Mouse (Mus musculus) gastrocnemius, postnatal 14 days (tissue): ENCODE measurements around the gene Lifr. TPM values are rescaled to one million over a fixed set of nuclear protein-coding genes. Genes with fewer than 3 reads are reported as not detected.

ENCODE experiments used
- DNase-seq: peaks from one replicate; pipeline ENCODE4 v3.0.0; 2021; ENCODE audit warnings: mixed read lengths
- intact Hi-C: fragments of 180-260 bp; cut with DNase I; formaldehyde crosslinking; loops from one replicate; pipeline ENCODE4 v1.15.1; 2025; ENCODE audit warnings: low total_unique reads
- total RNA-seq, 2 experiments: library from RNA; stranded (reverse); gene quantifications; 2 replicates each; pipeline ENCODE4 v1.2.3; 2021

Gene Lifr
- total RNA-seq, 2 experiments from 2014 or later: 40.2 to 52.2 TPM

DNA sequence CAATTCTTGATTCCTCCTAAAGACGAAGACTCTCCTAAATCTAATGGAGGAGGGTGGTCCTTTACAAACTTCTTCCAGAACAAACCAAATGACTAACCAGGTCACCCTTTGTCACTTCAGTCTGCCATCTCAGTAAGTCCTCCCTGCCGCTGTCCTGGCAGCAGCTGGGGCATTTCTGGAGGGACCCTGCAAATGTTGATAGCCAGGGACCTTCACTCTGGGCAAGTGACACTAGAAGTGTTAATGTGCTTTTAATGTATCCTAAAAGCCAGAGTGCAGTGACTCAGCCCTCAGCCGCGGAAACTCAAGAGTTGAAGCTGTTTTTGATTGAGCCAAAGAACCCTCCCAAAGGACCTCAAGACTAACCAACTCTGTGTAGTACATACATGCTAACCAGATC, 100.7 kb downstream of the Lifr start:
- intact Hi-C loops: no loop called here
- DNase-seq: no peak

DNA sequence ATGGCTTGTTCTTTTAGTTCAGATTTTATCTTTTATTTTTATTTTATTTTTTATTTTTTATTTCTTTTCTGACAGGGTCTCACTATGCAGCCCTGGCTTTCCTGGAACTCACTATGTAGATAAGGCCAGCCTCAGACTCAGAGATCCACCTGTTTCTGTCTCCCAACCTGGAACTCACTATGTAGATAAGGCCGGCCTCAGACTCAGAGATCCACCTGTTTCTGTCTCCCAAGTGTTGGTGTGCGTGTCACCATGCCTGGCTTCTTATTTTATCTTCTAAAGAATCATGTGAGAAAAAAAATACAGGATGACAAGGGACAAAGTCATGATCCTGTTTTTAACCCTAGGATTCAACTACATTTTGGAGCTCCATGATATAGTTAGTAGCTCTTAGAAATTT, 102.2 kb downstream of the Lifr start:
- intact Hi-C loops: no loop called here
- no peak for DNase-seq

DNA sequence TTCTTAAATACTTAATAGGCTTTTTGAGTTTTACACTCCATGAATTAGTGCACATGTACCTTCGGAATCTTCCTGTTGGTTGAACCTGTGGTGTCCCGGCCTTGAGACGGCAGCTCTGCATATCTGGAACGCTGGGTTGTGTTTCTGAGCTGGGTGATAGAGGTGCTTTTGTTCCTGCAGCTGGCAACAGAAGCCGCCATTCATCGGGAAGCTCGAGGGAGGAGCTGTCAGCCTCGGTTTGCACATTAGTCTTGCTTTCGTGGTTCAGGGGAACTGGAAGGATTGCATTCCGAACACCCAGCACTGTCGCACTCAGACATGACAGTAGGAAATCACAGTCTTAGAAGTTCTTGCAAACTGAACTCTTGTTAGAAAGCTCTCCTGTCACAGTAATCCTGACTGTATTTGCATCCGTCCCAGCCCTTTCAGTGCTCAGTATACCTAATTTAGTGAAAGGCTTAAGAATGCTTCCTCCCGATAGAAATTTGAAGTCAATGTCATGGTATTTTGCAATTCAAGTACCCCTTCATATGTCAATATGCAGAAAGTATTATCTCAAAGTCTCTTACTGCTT, 103.8 kb downstream of the Lifr start:
- DNase-seq: no peak
- intact Hi-C loops: no loop called here

DNA sequence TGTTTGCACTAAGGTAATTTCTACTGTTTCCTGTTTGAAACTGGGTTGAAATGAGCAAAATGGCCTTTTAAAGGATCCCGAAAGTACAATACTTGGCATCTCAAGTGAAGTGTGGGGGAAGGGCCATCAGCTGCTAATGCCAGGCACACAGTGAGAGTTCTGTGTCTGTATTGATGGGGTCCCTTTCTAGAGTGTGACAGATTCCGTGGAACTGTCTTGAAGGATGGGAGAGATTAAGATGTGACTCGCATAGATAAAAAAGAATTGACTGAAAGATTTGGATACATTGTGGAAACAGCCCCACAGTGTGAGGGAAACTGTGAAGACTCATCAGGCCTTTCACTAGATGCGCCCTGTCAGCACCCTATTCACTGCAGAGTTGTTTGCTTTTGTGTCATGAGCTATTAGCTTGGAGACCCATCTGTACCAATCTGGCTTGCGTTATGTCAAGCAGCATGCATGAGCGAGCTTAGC, 104.4 kb downstream of the Lifr start:
- intact Hi-C loops: no loop called here

DNA sequence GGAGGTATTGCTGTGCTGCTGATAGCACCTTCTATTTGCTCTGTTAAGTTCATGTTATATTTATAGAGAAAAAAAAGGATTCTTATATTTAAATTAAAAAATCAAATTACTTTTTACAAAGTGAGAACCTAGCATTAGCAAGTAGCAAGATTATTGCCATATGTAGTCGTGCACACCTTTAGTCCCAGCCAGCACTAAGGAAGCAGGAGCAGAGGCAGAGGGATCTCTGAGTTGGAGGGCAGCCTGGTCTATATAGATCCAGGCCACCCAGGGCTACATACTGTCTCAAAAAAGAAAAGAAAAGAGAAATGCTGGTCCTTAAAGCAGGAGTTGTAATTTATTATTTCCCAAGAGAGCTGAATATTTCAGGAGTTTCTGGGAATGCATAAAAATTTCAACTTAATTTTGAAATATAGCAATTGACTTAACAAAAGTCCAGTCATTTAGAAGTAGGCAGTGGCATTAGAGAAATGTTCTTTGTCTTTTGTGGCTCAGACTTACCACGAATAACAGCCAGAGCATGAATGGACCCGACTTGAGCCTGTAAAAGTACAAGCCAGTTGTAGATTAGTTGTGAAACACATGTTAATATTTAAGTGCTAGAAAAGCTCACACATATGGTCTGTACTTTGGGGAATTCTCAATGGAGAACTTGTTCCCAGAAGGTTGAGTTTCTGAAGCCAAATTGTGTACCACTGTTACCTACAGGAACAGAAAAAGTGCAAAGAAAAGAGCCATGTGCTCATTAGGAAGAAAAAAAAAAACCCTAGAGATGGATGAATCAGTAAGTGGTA, 107.4 kb downstream of the Lifr start:
- intact Hi-C loops: no loop called here
- DNase-seq: no peak

More for the DNA sequence above, 104.4 kb downstream of the Lifr start:
- DNase-seq: no peak

DNA sequence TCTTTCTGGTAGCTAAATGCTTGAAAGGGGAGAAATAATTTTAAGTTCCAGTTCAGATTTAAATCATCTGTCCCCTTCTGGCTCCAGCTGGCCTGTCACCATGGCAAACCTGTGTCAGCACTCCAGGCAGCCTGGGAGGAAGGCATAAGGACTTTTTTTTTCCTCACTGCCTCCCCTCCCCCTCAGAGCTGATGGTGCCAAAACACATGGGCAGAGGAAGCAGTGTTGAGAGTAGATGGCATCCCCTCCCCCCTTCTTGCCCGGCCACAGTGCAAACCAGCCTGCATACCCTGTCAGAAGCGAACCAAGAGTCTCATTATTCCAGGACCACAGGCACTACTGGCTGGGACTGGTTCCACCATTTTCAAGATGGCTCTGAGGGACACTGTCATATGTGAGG, 108.4 kb downstream of the Lifr start:
- no peak for DNase-seq
- intact Hi-C loops: no loop called here

DNA sequence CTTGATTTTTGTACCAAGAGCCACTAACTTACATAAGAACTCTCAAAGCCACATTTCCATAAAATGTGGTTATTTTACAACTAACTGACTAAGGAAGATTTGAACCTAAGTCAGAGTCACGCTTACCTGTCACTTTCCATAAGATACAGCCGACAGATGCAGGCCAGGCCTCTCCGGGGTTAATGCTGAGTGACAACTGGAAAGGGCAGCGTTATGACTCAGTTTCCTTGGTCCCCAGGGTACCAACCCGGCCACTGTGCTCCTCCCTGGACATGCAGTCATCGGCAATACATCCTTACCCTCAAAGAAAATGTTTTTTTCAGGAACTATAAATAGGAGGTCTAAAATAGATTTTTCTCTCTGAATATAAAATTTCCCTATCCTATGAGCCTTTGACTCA, 109.9 kb downstream of the Lifr start:
- intact Hi-C loops: no loop called here
- no peak for DNase-seq

DNA sequence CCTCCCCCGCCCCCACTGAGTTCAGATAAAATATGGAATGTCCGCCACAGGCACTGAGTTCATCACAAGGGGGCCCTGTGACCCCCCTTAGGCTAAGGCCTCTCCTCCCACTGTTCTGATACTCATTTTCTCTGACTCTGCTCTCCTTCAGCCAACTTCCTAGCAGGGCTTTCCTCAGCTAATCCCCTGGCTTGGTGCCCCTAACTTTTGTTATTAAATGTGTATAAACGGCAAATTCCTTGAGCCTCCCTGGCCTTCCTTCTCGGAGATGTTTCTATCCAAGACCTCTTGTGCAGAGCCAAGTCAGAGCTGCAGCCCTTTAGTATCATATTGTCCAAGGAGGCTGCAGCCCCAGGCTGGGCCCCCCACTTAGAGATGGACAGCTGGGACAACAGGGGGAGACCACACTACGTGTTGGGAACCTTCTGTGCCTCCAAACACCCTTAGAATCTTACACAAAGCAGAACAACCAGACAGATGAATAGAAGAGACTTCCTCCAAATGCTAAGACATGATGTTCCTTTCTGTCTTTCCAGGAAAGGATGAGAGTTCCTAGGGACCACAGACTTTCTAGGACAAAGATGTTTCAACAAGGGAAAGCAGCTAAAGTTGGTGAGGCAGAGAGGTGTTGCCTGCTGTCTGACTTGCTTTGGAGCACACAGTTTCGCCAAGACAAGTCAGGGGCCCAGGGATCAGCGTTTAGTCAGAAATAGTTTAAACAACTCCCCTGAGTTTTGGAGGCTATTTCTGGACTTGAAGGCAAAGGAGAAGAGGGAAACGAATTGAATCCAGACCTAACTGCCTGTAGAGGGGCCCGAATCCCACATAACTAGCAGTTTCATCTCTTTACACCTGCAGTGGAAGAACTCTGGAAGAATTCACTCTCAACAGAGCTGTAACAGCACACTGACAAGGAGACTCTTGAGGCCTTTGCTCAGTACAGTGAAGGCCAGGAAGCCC, 111.3 kb downstream of the Lifr start:
- intact Hi-C loops: no loop called here
- DNase-seq: no peak

DNA sequence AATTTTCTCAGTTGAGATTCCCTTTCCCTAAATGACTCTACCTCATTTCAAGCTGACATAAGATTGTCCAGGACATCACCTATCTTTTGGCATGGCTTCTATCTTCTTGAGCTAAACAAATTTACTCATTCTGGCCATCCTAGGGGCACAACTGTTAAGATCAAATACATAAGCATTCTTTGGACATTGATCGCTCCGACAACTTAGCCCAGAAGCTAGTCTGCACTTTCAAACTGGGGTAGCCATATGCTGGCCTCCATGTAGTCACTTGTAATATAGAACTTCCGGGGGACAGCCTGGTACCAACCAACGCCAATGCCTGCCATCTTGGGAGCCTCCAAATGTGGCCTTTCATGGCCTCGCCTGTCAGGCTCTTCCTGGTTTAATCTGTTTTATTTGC, 112.6 kb downstream of the Lifr start:
- intact Hi-C loops: no loop called here
- DNase-seq: no peak

DNA sequence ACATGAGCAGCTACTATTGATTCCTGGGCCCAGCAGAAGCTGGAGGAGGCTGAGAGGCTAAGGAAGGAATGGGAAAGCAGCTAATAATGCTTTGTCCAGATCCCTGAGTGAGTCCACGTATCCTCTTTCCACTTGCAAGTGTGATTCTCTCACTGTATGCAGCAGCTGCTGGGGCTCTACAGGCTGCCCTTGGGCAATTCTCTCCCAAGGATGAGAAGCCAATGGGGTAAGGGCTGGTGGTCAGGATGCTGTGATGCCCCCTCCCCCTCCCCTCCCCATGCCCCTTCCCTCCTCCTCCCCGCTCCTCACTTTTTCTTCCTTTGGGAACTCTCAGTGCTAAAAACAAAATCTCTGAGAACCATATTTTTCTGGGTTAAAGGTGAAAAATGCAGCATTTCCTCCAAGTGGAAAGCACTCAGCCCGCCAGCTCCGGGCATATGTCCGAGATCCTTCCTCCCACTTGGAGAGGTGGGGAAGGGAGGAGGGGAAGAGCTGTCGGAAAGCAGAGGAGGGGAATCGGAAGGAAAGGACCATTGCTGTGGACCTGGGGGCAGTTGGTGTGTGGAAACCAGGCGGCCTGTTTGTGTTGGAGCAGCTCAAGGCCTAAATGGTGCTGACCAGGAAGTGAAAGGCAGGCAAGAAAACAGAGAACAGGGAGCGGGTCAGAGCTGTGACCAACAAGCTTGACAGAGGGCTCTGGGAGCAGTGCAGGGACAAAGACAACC, 113.4 kb downstream of the Lifr start:
- intact Hi-C loops: no loop called here
- peak; percentile 79 for DNase-seq

DNA sequence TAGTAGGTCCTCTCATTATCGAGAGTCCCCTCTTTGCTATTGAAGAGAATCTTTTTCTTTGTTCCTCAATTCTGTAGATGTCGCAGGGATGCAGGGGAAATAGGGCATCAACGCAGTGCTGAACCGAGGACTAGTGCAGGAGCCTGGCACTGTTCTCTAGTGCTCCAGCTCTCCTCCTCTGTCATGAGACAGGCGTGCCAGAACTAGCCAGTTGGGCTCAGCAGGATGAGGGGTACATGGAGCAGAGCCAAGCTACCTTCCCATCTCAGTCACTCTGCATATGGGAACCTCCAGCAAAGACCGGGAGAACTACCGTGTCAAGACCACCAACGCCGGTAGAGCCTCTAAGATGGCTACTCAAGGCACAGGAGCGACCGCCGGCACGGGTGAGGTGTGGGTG, 114.5 kb downstream of the Lifr start:
- intact Hi-C loops: no loop called here
- no peak for DNase-seq

DNA sequence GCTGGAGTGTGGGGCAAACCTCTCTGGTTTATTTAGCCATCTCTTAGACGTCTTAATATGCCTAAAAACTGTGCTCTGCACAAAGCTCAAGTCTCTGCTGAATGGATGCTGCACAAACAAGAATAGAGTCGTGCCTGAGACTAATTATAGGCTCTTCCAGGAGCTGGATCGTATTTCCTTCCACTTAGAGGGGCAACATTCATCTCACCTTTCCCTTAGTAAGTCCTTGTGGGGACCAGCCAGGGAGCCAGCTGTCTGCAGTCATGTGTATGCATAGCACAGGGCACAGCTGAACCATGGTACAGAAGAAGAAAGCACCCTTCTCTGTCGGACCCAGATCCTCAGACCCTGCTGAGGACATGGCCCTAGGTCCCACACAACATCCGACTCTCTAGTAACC, 115.7 kb downstream of the Lifr start:
- no peak for DNase-seq
- intact Hi-C loops: no loop called here

DNA sequence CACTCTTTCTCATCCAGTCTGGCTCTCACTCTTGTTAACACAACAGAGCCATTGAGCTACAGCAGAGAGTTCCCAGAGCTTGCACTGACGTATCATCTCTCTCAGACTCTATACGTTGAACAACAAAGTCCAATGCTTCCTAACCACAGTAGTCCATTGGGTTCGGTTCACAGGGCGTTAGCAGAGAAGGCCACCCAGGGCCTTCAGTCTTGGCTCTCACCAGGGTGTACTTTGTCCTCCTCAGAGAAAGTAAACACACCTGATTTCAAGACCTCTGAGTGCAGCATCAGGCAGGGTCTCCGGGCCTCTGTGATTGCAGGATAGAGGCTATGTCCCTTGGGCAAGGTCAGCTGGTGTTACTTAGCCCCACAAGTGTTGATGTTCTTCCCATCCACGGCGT, 116.9 kb downstream of the Lifr start:
- intact Hi-C loops: no loop called here
- no peak for DNase-seq

DNA sequence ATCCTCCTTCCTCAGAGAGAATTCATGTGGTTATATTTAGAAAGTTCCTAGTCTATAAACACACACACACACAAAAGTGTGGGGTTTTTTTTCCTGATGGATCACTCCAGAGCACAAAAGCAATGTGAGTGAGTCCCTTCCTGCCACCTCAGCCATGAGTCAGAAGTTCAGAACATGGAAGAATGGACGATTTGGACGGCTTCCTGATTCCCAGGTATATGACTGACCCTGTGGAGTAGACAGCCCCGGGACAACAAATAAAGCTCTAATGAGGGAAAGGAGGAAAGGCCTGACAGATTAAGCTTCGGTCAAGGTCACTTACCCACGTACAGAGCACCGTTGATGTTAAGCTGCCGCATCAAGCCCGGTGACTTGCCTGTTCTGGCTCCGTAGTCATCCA, 117.8 kb downstream of the Lifr start:
- intact Hi-C loops: no loop called here
- DNase-seq: no peak

DNA sequence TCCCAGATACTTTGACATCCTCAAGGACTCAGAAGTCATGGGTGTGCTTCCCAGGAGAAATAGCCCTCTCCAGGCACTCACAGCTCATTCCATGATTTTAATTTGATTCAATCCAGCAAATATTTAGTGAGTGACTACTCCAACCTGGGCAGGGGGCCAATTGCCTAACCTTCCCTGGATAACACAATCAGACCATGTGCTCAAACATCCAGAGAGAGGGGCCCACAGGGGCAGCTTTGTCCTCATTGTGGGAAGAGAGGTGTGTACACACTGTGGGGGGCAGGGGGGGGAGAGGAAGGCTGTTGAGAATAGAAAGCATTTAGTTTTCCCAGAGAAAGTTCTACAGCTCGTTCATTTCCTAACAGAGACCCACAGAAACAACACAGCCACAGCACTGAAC, 123.3 kb downstream of the Lifr start:
- DNase-seq: peak; percentile 68
- intact Hi-C loops: no loop called here

DNA sequence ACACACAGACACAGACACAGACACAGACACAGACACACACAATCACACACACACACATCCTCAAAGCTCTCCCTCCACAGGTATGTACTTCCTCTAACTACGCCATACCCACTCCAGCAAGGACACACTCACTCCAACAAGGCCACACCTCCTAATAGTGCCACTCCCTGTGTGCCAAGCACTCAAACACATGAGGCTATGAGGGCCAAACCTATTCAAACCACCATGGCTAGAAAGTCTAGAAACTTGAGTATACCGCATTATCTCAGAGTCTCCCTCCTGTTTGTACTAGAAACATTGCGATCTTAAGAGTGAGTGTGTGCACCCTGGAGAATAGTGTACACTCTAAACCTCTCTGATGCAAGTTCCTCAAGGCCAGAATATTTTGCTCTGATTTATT, 125.4 kb downstream of the Lifr start:
- no peak for DNase-seq

DNA sequence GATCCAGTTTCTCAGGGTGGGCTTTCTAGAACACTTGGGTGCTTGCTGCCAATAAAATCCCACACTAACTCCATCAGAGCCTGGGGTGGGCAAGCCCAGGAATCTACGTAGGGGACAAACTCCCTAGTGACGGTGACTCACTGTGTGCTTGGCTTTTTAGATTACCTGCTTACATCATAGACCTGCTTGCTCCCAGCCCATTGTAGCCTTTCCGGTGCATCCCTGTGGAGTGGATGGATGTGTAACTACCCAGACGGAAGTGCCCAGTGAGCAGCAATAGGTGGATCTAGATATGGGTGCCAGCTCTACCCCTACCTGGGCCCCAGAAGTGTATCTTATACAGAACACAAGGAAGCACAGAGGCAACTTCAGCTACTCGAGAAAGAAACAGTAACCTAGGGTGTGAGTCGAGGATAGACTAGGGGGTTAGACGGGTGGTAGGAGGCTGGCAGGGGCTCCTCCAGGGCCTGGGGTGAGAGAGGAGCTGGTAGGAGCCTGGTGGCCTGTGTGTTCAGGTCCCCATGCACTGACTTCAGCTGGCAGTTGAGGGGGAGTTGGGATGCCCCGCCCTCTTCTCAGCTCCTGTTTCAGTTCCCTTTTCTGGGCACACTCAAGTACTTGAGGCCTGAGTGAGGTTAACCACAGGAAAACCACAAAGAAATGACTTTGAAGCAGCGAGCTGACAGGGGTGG, 126.3 kb downstream of the Lifr start:
- DNase-seq: no peak
- intact Hi-C loops: loop anchor here (5.0 kb wide), 1 partner anchor 74 kb away; no protein-coding TSS in a partner anchor

More for the DNA sequence above, 125.4 kb downstream of the Lifr start:
- intact Hi-C loops: loop anchor here (5.0 kb wide), 1 partner anchor 74 kb away; no protein-coding TSS in a partner anchor

DNA sequence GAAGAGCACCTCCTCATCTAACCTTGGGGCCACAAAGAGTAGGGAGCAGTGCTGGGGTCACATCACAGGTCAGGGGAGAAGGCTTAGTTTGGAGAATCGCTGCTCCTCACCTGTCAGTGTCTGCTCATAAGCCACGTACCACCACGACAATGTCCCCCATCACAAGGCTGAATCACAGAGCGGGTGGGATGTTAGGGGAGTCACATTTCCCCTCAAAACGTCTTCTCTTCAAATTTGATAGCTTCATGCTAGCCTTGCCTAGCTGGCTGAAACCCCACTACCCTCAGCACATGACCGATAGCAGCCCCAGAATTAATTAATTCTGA, 126.8 kb downstream of the Lifr start:
- intact Hi-C loops: loop anchor here (5.0 kb wide), 1 partner anchor 75 kb away; no protein-coding TSS in a partner anchor
- no peak for DNase-seq

DNA sequence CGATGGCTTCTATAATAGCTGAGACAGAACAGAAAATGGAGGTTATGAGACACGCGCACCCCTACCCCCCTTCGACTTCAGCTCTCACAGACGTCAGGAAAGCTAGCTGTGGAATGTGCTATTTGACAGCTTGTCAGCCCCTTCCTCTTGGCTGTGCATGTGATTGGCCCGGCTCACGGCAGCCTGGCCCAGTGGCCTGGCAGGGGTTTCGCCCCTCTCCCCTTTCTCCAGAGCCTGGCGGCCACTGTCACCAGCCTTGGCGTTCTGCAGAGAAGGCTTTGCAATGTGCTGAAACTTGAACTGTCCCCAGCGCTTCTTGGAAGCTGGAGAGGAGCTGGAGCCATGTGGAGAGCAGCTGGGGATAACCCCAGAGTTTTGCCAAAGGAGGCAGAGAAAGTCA, 132.4 kb downstream of the Lifr start:
- intact Hi-C loops: loop anchor here (5.0 kb wide), 1 partner anchor 91 kb away; no protein-coding TSS in a partner anchor

More for the DNA sequence above, 132.4 kb downstream of the Lifr start:
- DNase-seq: peak; percentile 73
